Mouse (Mus musculus) embryonic facial prominence, embryonic 14.5 days (tissue): Measurements from ENCODE around the gene Phyhipl. TPM values are rescaled to one million over a fixed set of nuclear protein-coding genes. Genes with fewer than 3 reads are reported as not detected.

Experiments
- ATAC-seq: fragments of 200-750 bp; cut with Nextera tagmentation; 2 replicates; pipeline ENCODE4 v1.8.0; 2017; ENCODE audit warnings: low read depth, moderate number of reproducible peaks, moderate TSS enrichment
- DNase-seq: peaks from one replicate; pipeline ENCODE4 v3.0.0-alpha.2; 2015; ENCODE audit warnings: low spot score
- H3K27ac ChIP-seq: fragments of 300-500 bp; sonication (generic); replicated peaks from 2 replicates; pipeline ENCODE4 v1.5.1; 2014; ENCODE audit warnings: low read depth, mild to moderate bottlenecking, low read length, moderate library complexity
- H3K27me3 ChIP-seq: fragments of 300-500 bp; sonication (generic); replicated peaks from 2 replicates; pipeline ENCODE4 v1.6.1; 2014; ENCODE audit warnings: low read length; ENCODE audit not compliant: control insufficient read depth, insufficient read depth
- H3K36me3 ChIP-seq: fragments of 300-500 bp; sonication (generic); 2 replicates; pipeline ENCODE4 v1.6.1; 2014; ENCODE audit warnings: low read length, mixed read lengths; ENCODE audit not compliant: control insufficient read depth, insufficient read depth
- H3K4me1 ChIP-seq: fragments of 300-500 bp; sonication (generic); 2 replicates; pipeline ENCODE4 v1.6.1; 2014; ENCODE audit warnings: antibody characterized with exemption, low read length; ENCODE audit not compliant: control insufficient read depth, insufficient read depth
- H3K4me2 ChIP-seq: fragments of 300-500 bp; sonication (generic); 2 replicates; pipeline ENCODE4 v1.6.1; 2014; ENCODE audit warnings: low read depth, mild to moderate bottlenecking, low read length, moderate library complexity, mixed read lengths
- H3K4me3 ChIP-seq: fragments of 300-500 bp; sonication (generic); 2 replicates; pipeline ENCODE4 v1.5.1; 2014; ENCODE audit warnings: low read depth, mild to moderate bottlenecking, low read length
- H3K9ac ChIP-seq: fragments of 300-500 bp; sonication (generic); 2 replicates; pipeline ENCODE4 v1.6.1; 2014; ENCODE audit warnings: low read depth, mild to moderate bottlenecking, low read length, moderate library complexity, mixed read lengths
- H3K9me3 ChIP-seq: fragments of 300-500 bp; sonication (generic); 2 replicates; pipeline ENCODE4 v1.6.1; 2016; ENCODE audit warnings: low read length; ENCODE audit not compliant: control insufficient read depth
- WGBS: fragments of 180-500 bp; shearing (Covaris S2); extraction: QIAGEN DNeasy Blood & Tissue Kit; methylation state at CpG from one replicate; pipeline ENCODE4 v1.1.7; 2014; 5-methylcytosine and 5-hydroxymethylcytosine counted together
- polyA plus RNA-seq: library from polyadenylated mRNA; unstranded; fragments of >200 nt; fragmentation: Nextera tagmentation; extraction: Ambion mirVana; gene quantifications from 2 replicates; pipeline ENCODE4 v1.2.1, GENCODE M21; 2014

Phyhipl gene
- polyA plus RNA-seq, 1 experiment from 2014 or later = 6.2 TPM

DNA sequence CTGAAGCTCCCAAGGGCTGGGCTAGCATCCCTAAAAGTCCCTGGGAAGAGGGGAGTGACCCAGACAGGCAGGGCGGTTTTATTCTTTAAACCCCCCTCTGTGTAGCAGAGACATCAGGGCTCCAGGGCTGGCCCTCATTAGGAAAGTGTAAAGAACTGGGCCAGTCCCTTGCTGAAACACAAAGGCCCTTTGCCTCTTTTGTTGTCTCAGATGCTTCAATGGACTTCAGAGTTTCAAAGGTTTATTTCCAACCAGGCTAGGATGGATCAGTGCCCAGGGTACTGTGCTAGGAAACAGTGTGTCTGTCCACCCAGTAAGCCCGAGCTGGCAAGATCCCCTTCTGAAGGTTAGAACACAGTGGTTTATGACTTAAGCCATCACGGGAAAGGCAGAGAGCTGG, 30.7 kb upstream of the Phyhipl start:
- DNase-seq (peak; percentile 29), ATAC-seq (peak; percentile 65; the same call in 1 of the 2 replicates)

DNA sequence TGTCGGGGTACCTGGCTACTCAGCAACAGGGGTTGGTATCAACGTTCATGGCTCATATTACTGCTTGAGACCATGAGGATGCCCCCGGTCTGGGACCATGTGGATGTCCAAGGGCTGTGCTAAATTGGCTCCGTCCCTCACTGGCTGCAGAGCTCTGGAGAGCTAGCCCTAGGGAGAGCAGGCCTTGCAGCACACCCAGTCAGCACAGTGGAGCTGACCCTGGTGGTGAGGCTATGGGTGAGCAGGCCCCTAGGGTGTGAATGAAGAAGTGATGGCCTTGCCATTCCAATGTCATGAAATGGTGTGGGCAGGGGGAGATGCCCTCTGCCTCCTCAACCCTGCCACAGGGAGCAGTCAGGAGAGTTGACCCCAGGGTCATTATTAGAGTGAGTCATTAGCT, 27.7 kb upstream of the Phyhipl start:
- no peak overlapping the region for H3K4me2 ChIP-seq
- ATAC-seq = no peak
- H3K27ac ChIP-seq = no peak overlapping the region
- no peaks in the 10 kb centered on the region for H3K36me3 ChIP-seq
- no peak overlapping the region for H3K9ac ChIP-seq
- H3K4me1 ChIP-seq = peaks cover 1% of the 10 kb centered on the region; the same call in 1 of the 2 replicates
- no peak for DNase-seq
- H3K4me3 ChIP-seq = no peak overlapping the region
- 85% methylated on average over 4 of the region's 4 CpGs for WGBS
- no peaks in the 10 kb centered on the region for H3K27me3 ChIP-seq
- no peaks in the 10 kb centered on the region for H3K9me3 ChIP-seq

More for the DNA sequence above, 30.7 kb upstream of the Phyhipl start:
- Histone ChIP-seq H3K27me3 (no peaks in the 10 kb centered on the region), H3K4me2 (no peak overlapping the region), H3K4me1 (peaks cover 7% of the 10 kb centered on the region; the same call in 1 of the 2 replicates), H3K9me3 (no peaks in the 10 kb centered on the region), H3K4me3 (no peak overlapping the region), H3K36me3 (no peaks in the 10 kb centered on the region), H3K27ac (no peak overlapping the region), H3K9ac (no peak overlapping the region)
- WGBS = 28% methylated on average over 3 of the region's 3 CpGs

DNA sequence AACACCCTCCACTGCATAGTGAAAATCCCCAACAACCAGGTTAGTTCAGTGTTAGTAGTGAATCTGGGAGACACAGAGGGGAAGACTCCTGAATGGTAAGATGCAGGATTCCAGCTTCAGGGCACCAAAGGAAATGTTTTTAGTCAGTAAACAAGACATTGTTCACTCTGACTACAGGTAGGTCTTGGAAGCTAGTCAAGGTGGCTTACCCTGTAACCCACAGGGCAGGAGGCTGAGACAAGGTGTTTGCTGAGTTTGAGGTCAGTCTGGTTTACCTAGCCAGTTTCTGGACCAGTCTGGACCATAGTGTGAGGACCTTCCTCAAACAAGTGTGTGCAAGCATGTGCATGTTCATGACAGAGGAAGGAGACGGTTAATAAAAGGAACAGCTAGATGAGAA, 22.2 kb upstream of the Phyhipl start:
- WGBS = 70% methylated on average over 1 of the region's 1 CpGs
- H3K4me2 ChIP-seq = no peak overlapping the region
- H3K9me3 ChIP-seq = no peaks in the 10 kb centered on the region
- no peak for DNase-seq
- no peaks in the 10 kb centered on the region for H3K27me3 ChIP-seq
- H3K9ac ChIP-seq = no peak overlapping the region
- no peaks in the 10 kb centered on the region for H3K36me3 ChIP-seq
- H3K4me3 ChIP-seq = no peak overlapping the region
- no peak for ATAC-seq
- no peaks in the 10 kb centered on the region for H3K4me1 ChIP-seq
- no peak overlapping the region for H3K27ac ChIP-seq

DNA sequence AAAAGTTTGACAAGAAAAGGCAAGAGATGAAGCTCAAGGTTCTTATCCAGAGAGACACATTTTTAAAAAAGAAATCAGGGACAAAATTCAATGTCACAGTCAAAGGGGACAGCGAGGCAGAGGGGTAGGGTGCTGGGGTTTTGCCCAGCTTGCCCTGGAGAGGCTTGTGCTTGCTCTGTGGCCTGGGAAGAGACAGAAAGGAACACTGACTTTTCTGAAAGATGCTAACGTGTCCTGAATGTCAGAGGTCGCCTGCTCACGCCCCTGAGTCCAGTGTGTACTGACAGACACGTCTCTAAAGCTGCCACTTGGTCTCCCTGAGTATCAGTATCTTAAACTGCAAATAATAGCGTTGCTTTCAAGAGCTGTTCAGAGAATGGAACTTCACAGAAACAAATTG, 507 bp upstream of the Phyhipl start:
- ATAC-seq (no peak), DNase-seq (no peak)
- H3K4me3 ChIP-seq = no peak overlapping the region
- no peaks in the 10 kb centered on the region for H3K27me3 ChIP-seq
- H3K9me3 ChIP-seq = no peaks in the 10 kb centered on the region
- H3K9ac ChIP-seq = no peak overlapping the region
- no peaks in the 10 kb centered on the region for H3K4me1 ChIP-seq
- 36% methylated on average over 6 of the region's 6 CpGs for WGBS
- no peaks in the 10 kb centered on the region for H3K36me3 ChIP-seq
- H3K4me2 ChIP-seq = no peak overlapping the region
- no peak overlapping the region for H3K27ac ChIP-seq

DNA sequence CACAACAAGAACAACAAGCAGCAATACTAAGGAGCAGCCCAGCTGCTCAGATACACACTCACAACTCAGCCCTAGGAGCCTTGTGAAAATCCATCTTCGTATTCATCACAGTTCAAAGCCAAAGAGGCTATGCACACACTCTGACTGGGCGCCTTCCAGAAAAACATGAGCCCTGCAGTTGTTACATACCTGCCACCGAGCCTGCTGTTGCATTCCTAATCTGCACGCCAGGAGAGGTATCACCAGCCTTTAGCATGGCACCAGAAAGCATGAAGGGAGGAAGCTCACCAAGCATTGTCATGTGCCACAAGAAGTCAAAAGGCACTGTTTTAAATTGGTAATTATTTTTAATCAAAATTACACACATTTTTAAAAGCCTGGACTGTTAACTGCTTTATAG, 1.1 kb downstream of the Phyhipl start:
- WGBS = 71% methylated on average over 4 of the region's 4 CpGs
- H3K27me3 ChIP-seq = no peaks in the 10 kb centered on the region
- H3K4me3 ChIP-seq = no peak overlapping the region
- no peak overlapping the region for H3K27ac ChIP-seq
- H3K9me3 ChIP-seq = no peaks in the 10 kb centered on the region
- no peaks in the 10 kb centered on the region for H3K4me1 ChIP-seq
- DNase-seq (no peak), ATAC-seq (no peak)
- H3K4me2 ChIP-seq = no peak overlapping the region
- H3K9ac ChIP-seq = no peak overlapping the region
- no peaks in the 10 kb centered on the region for H3K36me3 ChIP-seq

DNA sequence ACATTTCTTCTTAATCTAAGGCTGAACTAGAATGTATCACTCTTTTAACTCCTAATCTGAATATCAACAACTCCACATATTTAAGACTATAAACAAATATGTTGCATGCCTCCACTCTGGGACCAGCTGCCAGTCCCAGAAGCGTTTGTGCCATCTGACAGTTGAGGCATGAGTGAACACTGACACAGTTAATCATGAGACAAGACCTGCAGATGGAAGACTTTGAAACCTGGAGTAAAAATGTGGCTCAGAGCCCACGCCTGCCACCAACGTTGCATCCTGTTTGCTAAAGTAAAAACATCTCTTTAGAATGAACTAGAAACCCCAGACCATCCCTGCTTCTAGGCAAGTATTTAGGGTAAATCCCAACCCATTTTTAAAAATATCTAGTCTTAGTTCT, 1.6 kb downstream of the Phyhipl start:
- no peaks in the 10 kb centered on the region for H3K4me1 ChIP-seq
- H3K9ac ChIP-seq = no peak overlapping the region
- 67% methylated on average over 3 of the region's 3 CpGs for WGBS
- H3K9me3 ChIP-seq = no peaks in the 10 kb centered on the region
- H3K27ac ChIP-seq = no peak overlapping the region
- H3K4me2 ChIP-seq = no peak overlapping the region
- no peaks in the 10 kb centered on the region for H3K36me3 ChIP-seq
- no peaks in the 10 kb centered on the region for H3K27me3 ChIP-seq
- no peak for DNase-seq
- H3K4me3 ChIP-seq = no peak overlapping the region
- ATAC-seq = no peak

DNA sequence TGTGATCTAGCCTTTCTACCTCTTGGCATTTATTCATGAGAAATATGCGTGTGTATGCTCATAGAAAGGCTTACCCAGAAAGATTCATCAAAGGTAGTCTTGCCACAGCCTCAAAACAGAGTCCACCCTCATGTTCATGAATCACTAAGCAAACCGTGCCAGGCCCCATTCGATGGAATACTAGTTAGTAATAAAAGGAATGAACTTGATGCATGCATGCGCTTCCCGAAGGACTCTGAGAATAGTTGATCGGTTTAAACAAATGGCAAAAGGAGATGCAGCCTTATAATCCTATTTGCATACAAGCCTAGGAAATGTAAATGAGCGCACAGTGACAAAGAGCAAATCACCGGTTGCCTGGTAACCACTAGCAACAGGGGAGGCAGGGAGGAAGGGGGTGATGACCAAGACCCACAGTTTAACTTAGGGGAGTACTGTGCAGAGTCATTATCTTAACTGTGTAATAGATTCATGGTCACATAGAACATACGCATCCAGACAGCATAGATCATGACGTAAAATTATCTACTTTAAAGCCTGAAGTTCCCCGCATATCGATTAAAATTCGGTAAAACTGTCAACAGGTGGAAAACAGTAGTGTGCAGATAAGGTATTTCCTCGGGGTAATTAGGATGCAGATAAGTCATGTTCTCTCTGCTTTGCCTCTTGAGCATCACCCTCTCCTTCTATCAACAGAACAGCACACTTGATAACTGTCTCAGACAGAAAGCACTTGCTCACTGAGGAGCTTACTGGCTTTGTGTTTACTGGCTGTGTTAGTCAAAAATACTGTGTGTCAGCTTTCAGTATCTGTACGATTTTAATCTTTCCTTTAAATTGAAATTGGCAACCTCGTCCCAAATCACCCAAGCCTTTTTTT, 3.8 kb downstream of the Phyhipl start:
- Histone ChIP-seq H3K36me3 (no peaks in the 10 kb centered on the region), H3K9me3 (no peaks in the 10 kb centered on the region), H3K9ac (no peak overlapping the region), H3K4me1 (no peaks in the 10 kb centered on the region), H3K27me3 (no peaks in the 10 kb centered on the region), H3K4me2 (no peak overlapping the region), H3K4me3 (no peak overlapping the region), H3K27ac (no peak overlapping the region)
- WGBS = 55% methylated on average over 16 of the region's 16 CpGs
- no peak for DNase-seq
- no peak for ATAC-seq

DNA sequence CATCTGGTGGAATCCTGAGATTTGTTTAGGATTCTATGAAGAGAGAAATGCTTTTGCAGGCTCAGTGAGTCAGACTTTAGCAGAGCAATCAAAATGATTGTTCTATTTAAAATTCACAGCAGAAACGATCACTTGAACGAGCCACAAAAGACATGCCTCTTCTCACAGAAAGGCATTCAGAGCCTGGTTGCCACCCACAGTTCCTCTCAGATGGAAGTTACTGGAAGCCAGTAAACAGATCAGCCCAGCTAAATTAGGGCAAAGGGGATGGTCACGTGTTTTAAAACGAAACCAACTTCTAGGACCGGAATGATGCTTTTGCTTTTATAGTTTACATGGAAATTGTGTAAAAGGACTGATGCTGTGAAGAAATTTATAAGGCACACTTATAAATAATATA, 6.9 kb downstream of the Phyhipl start:
- WGBS = 76% methylated on average over 5 of the region's 5 CpGs
- no peak for ATAC-seq
- DNase-seq = no peak

DNA sequence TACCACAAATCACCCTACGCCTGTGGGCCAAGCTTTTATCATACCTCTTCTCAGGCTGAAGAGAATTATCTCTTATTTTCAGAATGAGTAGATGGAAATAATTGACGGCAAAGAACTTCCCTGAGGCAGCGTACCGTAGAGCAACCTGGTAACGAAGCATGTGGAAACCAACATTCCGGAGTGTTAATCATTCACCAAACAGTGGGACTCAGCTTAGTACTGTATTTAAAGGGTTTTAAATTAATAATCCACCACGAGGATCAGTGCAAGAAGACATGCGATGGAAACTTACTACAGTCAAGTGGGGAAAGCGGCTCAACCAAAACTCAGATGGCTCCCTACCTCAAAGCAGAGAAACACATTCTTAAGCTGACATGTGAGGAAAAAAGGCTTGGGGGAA, 12.6 kb downstream of the Phyhipl start:
- WGBS = 77% methylated on average over 9 of the region's 9 CpGs
- Histone ChIP-seq H3K9ac (no peak overlapping the region), H3K4me3 (no peak overlapping the region), H3K4me1 (no peaks in the 10 kb centered on the region), H3K9me3 (no peaks in the 10 kb centered on the region), H3K27ac (no peak overlapping the region), H3K36me3 (no peaks in the 10 kb centered on the region), H3K4me2 (no peak overlapping the region), H3K27me3 (no peaks in the 10 kb centered on the region)
- ATAC-seq = no peak
- no peak for DNase-seq

More for the DNA sequence above, 6.9 kb downstream of the Phyhipl start:
- no peak overlapping the region for H3K9ac ChIP-seq
- no peaks in the 10 kb centered on the region for H3K36me3 ChIP-seq
- no peaks in the 10 kb centered on the region for H3K4me1 ChIP-seq
- no peaks in the 10 kb centered on the region for H3K9me3 ChIP-seq
- H3K4me3 ChIP-seq = no peak overlapping the region
- H3K4me2 ChIP-seq = no peak overlapping the region
- H3K27ac ChIP-seq = no peak overlapping the region
- H3K27me3 ChIP-seq = no peaks in the 10 kb centered on the region
